Mouse (Mus musculus): ENCODE results near the gene Nxf1.

Gene Nxf1

GRCm38 (mm10) chr19:8815812-8816211 lies 58.9 kb downstream of the Nxf1 start:
- CTCF ChIA-PET = interaction anchor here in 3 of 4 experiments (0.6 to 1.5 kb wide), 3 partner anchors 13 to 95 kb away, joined by 3 to 4 read pairs (median 4); partner anchors contain the start of gene Zbtb3 (in 1 of the 3)
- POLR2A ChIA-PET = interaction anchor here in 3 of 4 experiments (0.6 to 21.0 kb wide), 22 partner anchors 9 to 151 kb away, joined by 3 to 271 read pairs (median 4); partner anchors contain the start of genes Eef1g (in 2 of the 3), Slc3a2 (in 2 of the 3), Taf6l (in 2 of the 3) and 1810009A15Rik (in 1 of the 3)

- POLR2A ChIA-PET = interaction anchor here in 3 of 4 experiments (0.7 to 21.0 kb wide), 25 partner anchors 9 to 158 kb away, joined by 3 to 271 read pairs (median 4); partner anchors contain the start of genes Nxf1 (in 2 of the 3), Taf6l (in 2 of the 3), Zbtb3 (in 2 of the 3) and 1810009A15Rik (in 1 of the 3)
- CTCF ChIA-PET = interaction anchor here in 1 of 4 experiments (1.5 kb wide), 1 partner anchor 15 kb away, joined by 4 read pairs; the partner anchor contains the start of gene Zbtb3
Observed at GRCm38 (mm10) chr19:8817001-8817400, 60.1 kb downstream of the Nxf1 start.

DNA sequence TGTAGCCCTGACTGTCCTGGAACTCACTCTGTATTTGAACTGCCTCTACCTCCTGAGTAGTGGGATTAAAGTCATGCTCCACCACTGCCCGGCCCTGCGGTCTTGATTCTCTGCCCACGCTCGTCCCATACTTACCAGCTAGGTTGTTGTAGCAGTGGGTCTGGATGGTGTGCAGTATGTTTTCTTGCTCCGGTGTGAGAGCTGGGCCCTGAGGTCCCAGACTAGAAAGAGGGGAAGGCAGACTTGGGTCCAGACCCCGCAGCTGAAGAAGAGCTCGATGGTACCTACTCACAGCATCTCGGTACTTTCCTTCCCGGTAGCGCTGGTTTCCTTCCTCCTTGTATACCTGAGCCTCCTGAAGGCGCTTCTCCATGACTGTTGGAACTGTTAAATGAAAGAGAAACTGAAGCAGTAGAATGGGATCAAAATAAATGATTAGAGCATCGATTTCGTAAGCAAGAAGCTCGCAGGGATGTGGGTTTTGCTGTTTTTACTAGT lies 61.5 kb downstream of the Nxf1 start:
- ChIA-PET POLR2A (interaction anchor here in 3 of 4 experiments (0.6 to 21.0 kb wide), 50 partner anchors 9 to 287 kb away, joined by 3 to 271 read pairs (median 12); partner anchors contain the start of genes 1810009A15Rik (in 3 of the 3), Gm49416 (in 3 of the 3), Slc3a2 (in 3 of the 3) and Taf6l (in 3 of the 3)), CTCF (interaction anchor here in 2 of 4 experiments (0.6 to 1.6 kb wide), 2 partner anchors 13 to 75 kb away, joined by 4 to 5 read pairs; no protein-coding TSS in a partner anchor)

- ChIA-PET POLR2A (interaction anchor here (0.6 to 21.0 kb wide), 137 partner anchors 9 to 1448 kb away, joined by 3 to 271 read pairs (median 5); partner anchors contain the start of genes Eef1g (in 4 of the 4), Taf6l (in 4 of the 4), 1810009A15Rik (in 3 of the 4) and AC129217.1 (in 3 of the 4)), CTCF (interaction anchor here in 2 of 4 experiments (0.9 to 1.6 kb wide), 6 partner anchors 9 to 106 kb away, joined by 3 to 6 read pairs (median 4); partner anchors contain the start of genes Taf6l (in 1 of the 2) and Zbtb3 (in 1 of the 2))
Observed at GRCm38 (mm10) chr19:8818801-8819595, 62.1 kb downstream of the Nxf1 start, which contains the start of gene Ttc9c. Ttc9c (minus strand) TSS chr19:8819333.

DNA sequence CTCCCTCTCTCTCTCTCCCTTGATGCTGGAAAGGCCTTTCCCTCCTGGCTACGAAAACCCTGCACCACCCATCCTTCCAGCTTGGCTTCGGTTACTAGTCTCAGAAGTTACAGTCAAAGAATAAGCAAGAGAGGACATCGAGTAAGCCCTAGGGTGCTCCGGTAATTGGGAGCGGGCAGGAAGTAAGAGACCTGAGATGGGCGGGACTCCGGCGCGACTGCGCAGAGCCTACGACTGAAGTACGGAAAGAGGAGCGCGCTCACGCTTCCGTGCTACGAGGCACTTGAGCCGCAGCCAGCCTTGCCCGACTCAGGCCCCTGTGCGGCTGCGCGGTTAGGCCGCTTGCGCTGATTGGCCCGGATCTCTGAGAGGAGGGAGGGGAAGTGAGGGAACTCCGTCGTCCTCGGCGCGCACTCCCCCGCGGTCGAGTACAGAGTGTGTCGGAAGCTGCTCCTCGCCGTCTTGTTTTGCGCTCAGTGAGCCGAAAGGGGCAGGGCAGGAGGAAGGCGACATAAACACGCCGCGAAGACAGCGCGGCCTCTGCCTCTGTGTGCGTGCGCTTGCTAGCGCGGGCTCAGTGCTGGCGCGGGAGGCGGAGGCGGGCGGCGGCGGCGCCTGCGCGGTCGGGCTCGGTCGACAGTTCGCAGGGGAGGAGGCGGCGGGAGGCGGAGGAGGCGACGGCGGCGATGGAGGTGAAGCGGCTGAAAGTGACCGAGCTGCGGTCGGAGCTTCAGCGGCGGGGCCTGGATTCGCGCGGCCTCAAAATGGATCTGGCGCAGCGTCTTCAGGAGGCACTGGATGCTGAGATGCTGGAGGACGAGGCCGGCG lies 62.9 kb downstream of the Nxf1 start, which contains the start of gene Hnrnpul2:
TSS of gene Hnrnpul2 (plus strand) at position 415 of the 828 bp plus-strand sequence.
- CTCF ChIA-PET = interaction anchor here in 2 of 4 experiments (0.6 to 1.6 kb wide), 7 partner anchors 10 to 106 kb away, joined by 3 to 6 read pairs (median 4); partner anchors contain the start of genes Taf6l (in 1 of the 2) and Zbtb3 (in 1 of the 2)
- POLR2A ChIA-PET = interaction anchor here (0.6 to 21.0 kb wide), 134 partner anchors 8 to 1447 kb away, joined by 3 to 271 read pairs (median 5); partner anchors contain the start of genes Eef1g (in 4 of the 4), 1810009A15Rik (in 3 of the 4), AC129217.1 (in 3 of the 4) and Gm49416 (in 3 of the 4)

Measured in embryonic stem cell, embryonic (primary cell).